Mouse (Mus musculus): ENCODE data around the gene Lsp1. TPM values are rescaled to one million over a fixed set of nuclear protein-coding genes. Genes with fewer than 3 reads are reported as not detected.

The Lsp1 gene
- polyA plus RNA-seq, 1 experiment from 2014 or later = 161 TPM

DNA sequence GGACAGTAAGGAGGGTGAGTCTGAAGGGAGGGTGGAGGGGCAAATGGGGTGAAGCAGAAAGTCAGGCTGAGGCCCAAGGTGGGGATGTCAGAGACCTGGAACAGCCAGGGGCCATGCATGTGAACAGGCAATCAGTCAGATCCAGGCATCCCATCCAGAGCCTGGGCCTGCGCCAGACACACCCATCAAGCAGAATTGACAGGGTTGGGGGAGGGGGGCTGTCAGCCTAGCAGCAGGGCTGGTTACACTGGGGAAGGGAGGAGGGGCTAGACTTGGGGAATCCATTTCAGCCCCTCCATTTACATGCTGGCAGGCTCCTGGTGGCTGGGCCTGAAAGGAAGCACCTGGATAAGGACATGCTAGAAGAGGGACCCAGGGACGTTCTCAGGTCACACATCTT lies 45.3 kb downstream of the Lsp1 start:
- WGBS = 31% methylated on average over 2 of the region's 2 CpGs
- Histone ChIP-seq H3K9me3 (replicated peaks; ENCODE audit: low read length) (no peaks in the 10 kb centered on the region), H3K27ac (no peak overlapping the region), H3K4me3 (replicated peaks; ENCODE audit: low read depth, low read length) (no peak overlapping the region), H3K4me2 (ENCODE audit: low read length) (no peak overlapping the region), H3K27me3 (ENCODE audit: insufficient read depth, low read length) (no peaks in the 10 kb centered on the region), H3K4me1 (replicated peaks; ENCODE audit: insufficient read depth, low read length) (peaks cover 13% of the 10 kb centered on the region; the same call in 1 of the 2 replicates), H3K9ac (ENCODE audit: low read depth, low read length) (no peak overlapping the region), H3K36me3 (ENCODE audit: insufficient read depth, low read length) (no peaks in the 10 kb centered on the region)
- ATAC-seq (replicated peaks; ENCODE audit: low FRiP score, low read depth) = no peak
- DNase-seq (ENCODE audit: low spot score) = no peak
- no peak for TF ChIP-seq CTCF (IDR thresholded peaks at IDR 0.05; ENCODE audit: low read depth)

DNA sequence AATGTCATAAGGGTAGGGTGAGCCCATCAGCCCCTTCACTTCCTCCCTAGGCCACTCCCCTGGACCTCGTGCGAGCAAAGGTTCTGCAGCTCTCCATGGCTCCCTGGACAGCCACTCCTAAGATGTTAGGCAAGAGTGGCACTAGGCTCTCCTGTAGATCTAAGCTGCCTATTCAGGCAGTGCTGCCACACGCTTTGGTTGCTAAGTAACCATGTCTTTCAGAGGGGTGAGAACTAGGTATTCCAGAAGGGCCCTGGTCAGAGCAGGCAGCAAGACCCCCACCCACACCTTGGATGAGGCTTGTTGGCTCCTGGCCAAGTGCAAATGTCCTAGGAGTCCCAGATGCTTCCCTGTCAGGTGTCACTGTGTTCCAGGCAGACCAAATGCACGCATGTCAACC lies 45.9 kb downstream of the Lsp1 start:
- 40% methylated on average over 4 of the region's 4 CpGs for WGBS
- Histone ChIP-seq H3K4me1 (replicated peaks; ENCODE audit: insufficient read depth, low read length) (peaks cover 13% of the 10 kb centered on the region; the same call in 1 of the 2 replicates), H3K27ac (no peak overlapping the region), H3K36me3 (ENCODE audit: insufficient read depth, low read length) (no peaks in the 10 kb centered on the region), H3K4me3 (replicated peaks; ENCODE audit: low read depth, low read length) (no peak overlapping the region), H3K4me2 (ENCODE audit: low read length) (no peak overlapping the region), H3K27me3 (ENCODE audit: insufficient read depth, low read length) (no peaks in the 10 kb centered on the region), H3K9me3 (replicated peaks; ENCODE audit: low read length) (no peaks in the 10 kb centered on the region), H3K9ac (ENCODE audit: low read depth, low read length) (no peak overlapping the region)
- ATAC-seq (replicated peaks; ENCODE audit: low FRiP score, low read depth) (0 out of 2 replicates have a peak, but pooled peaks have one; percentile 37), DNase-seq (ENCODE audit: low spot score) (no peak)
- TF ChIP-seq CTCF (IDR thresholded peaks at IDR 0.05; ENCODE audit: low read depth) = no peak

DNA sequence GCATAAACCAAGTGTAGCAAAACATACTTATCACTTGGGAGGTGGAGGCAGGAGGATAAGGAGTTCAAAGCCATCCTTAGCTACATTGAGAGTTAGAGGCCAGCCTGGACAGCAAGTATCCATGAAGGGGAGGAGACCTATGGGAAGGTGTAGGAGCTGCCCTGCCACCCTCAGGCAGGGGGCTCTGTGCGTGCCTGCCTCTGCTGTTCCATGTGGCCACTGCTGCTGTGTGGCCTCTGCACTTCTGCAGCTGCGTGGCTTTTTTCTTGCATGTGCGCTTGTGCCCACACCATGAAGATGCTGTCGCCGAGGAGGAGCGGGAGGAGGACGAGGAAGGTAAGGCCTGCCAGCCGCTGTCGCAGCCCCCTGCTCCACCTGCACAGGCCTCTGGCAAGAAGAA lies 46.8 kb downstream of the Lsp1 start:
- no peak overlapping the region for H3K9ac ChIP-seq (ENCODE audit: low read depth, low read length)
- ATAC-seq (replicated peaks; ENCODE audit: low FRiP score, low read depth) = no peak
- no peak for TF ChIP-seq CTCF (IDR thresholded peaks at IDR 0.05; ENCODE audit: low read depth)
- H3K27me3 ChIP-seq (ENCODE audit: insufficient read depth, low read length) = no peaks in the 10 kb centered on the region
- no peaks in the 10 kb centered on the region for H3K36me3 ChIP-seq (ENCODE audit: insufficient read depth, low read length)
- no peak overlapping the region for H3K4me2 ChIP-seq (ENCODE audit: low read length)
- 93% methylated on average over 9 of the region's 9 CpGs for WGBS
- no peak overlapping the region for H3K4me3 ChIP-seq (replicated peaks; ENCODE audit: low read depth, low read length)
- no peak for DNase-seq (ENCODE audit: low spot score)
- H3K4me1 ChIP-seq (replicated peaks; ENCODE audit: insufficient read depth, low read length) = peaks cover 13% of the 10 kb centered on the region; the same call in 1 of the 2 replicates
- no peaks in the 10 kb centered on the region for H3K9me3 ChIP-seq (replicated peaks; ENCODE audit: low read length)
- H3K27ac ChIP-seq = no peak overlapping the region

DNA sequence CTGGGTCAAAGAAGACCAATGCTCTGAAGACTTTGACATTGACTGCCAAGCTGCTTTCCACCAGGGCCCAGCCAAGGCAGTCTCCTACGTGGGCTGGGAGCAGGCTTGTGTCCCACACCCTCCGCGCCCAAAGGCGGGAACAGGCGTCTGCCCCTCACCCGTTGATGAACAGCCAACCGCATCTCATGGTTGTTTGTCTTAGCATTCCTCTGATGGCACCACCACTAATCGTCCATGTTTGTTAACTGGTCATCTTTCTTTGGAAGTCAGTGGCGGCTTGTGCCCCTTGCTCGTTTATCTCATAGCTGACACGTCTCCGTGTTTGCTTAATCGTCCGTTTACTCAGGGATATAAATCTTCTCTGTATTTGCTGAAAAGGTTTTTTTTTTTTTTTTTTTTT lies 48.9 kb downstream of the Lsp1 start:
- H3K36me3 ChIP-seq (ENCODE audit: insufficient read depth, low read length) = no peaks in the 10 kb centered on the region
- no peak for TF ChIP-seq CTCF (IDR thresholded peaks at IDR 0.05; ENCODE audit: low read depth)
- peaks cover 13% of the 10 kb centered on the region; the same call in 1 of the 2 replicates for H3K4me1 ChIP-seq (replicated peaks; ENCODE audit: insufficient read depth, low read length)
- no peak for ATAC-seq (replicated peaks; ENCODE audit: low FRiP score, low read depth)
- no peak overlapping the region for H3K9ac ChIP-seq (ENCODE audit: low read depth, low read length)
- H3K27me3 ChIP-seq (ENCODE audit: insufficient read depth, low read length) = no peaks in the 10 kb centered on the region
- WGBS = 19% methylated on average over 14 of the region's 14 CpGs
- peak; percentile 87 for DNase-seq (ENCODE audit: low spot score)
- no peak overlapping the region for H3K4me3 ChIP-seq (replicated peaks; ENCODE audit: low read depth, low read length)
- no peak overlapping the region for H3K4me2 ChIP-seq (ENCODE audit: low read length)
- peak overlapping the region; percentile 92 for H3K27ac ChIP-seq
- H3K9me3 ChIP-seq (replicated peaks; ENCODE audit: low read length) = no peaks in the 10 kb centered on the region

DNA sequence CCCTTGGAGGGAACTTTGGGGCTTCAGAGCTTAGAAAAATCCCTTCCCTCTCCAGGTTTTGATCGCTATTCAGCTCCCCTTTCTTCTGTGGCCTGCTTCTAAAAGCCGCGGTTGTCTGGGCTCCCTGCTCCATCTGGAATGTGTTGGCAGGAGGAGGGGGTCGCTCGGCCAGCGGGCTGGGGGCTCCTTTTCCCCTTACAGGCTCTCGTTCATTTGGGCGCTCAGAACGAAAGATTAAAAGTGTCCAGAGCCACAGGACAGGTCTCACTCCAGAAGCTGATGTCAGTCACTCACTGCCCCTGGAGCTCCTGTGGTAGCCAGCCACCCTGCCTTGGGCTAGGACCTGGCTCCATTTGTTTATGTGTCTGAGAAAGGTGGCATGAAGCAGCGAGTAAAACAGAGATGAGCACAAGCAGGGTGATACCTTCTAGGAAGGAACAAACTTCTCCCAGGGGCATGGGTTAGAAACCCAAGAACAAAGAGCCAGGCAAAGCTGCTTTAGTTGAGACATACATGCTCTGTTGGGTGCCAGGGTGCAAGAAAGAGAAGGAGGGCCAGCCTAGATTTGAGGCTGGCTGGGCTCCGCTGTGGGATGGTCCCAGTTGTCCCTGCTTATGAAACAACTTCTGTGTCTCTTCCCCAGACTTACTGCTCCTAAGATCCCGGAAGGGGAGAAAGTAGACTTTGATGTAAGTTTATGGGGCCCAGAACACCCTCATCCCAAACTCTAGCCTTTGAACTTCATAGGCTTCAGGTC lies 49.6 kb downstream of the Lsp1 start:
- Histone ChIP-seq H3K36me3 (ENCODE audit: insufficient read depth, low read length) (no peaks in the 10 kb centered on the region), H3K4me3 (replicated peaks; ENCODE audit: low read depth, low read length) (no peak overlapping the region), H3K4me2 (ENCODE audit: low read length) (no peak overlapping the region), H3K4me1 (replicated peaks; ENCODE audit: insufficient read depth, low read length) (peaks cover 13% of the 10 kb centered on the region; the same call in 1 of the 2 replicates), H3K9me3 (replicated peaks; ENCODE audit: low read length) (no peaks in the 10 kb centered on the region), H3K9ac (ENCODE audit: low read depth, low read length) (no peak overlapping the region), H3K27me3 (ENCODE audit: insufficient read depth, low read length) (no peaks in the 10 kb centered on the region), H3K27ac (peak overlapping the region; percentile 92)
- ATAC-seq (replicated peaks; ENCODE audit: low FRiP score, low read depth) (no peak), DNase-seq (ENCODE audit: low spot score) (peak; percentile 85)
- WGBS = 17% methylated on average over 12 of the region's 12 CpGs
- TF ChIP-seq CTCF (IDR thresholded peaks at IDR 0.05; ENCODE audit: low read depth) = no peak

DNA sequence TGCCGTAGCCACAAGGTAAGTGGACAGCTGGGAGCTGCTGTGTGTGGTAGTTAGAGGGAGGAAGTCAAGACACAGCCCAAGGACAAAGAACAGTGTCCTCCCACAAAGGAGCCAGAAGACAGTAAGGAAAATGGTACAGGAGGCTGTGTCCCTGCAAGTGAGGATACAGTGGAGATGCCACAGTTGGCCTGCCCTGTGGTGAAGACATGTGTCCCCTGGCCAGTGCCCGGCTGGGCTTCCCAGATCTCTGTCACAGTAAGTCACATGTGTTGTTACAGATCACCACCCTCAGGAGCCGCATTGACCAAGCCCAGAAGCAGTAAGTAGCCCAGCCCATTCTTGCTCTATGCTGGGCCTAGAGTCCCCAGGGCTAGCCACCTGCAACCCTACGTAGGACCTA lies 53.4 kb downstream of the Lsp1 start:
- no peak for TF ChIP-seq CTCF (IDR thresholded peaks at IDR 0.05; ENCODE audit: low read depth)
- Histone ChIP-seq H3K27me3 (ENCODE audit: insufficient read depth, low read length) (no peaks in the 10 kb centered on the region), H3K4me3 (replicated peaks; ENCODE audit: low read depth, low read length) (no peak overlapping the region), H3K27ac (no peak overlapping the region), H3K36me3 (ENCODE audit: insufficient read depth, low read length) (no peaks in the 10 kb centered on the region), H3K4me1 (replicated peaks; ENCODE audit: insufficient read depth, low read length) (peaks cover 15% of the 10 kb centered on the region; the same call in 1 of the 2 replicates), H3K9ac (ENCODE audit: low read depth, low read length) (no peak overlapping the region), H3K4me2 (ENCODE audit: low read length) (no peak overlapping the region), H3K9me3 (replicated peaks; ENCODE audit: low read length) (no peaks in the 10 kb centered on the region)
- DNase-seq (ENCODE audit: low spot score) = no peak
- 64% methylated on average over 4 of the region's 4 CpGs for WGBS
- no peak for ATAC-seq (replicated peaks; ENCODE audit: low FRiP score, low read depth)
